Mouse (Mus musculus) CH12.LX (cell line): ENCODE results near the gene Glis3. TPM values are rescaled to one million over a fixed set of nuclear protein-coding genes. Genes with fewer than 3 reads are reported as not detected.

Source experiments
- DNase-seq: peaks from one replicate; pipeline ENCODE4 v3.0.0-alpha.2; 2013; ENCODE audit errors: extremely low read depth
- H3K27ac ChIP-seq: 2 replicates; pipeline ENCODE4 v1.5.1; 2012; ENCODE audit warnings: low read depth, mild to moderate bottlenecking, control low read depth, moderate library complexity; ENCODE audit not compliant: insufficient read depth
- H3K27me3 ChIP-seq: replicated peaks from 2 replicates; pipeline ENCODE3; 2012; ENCODE audit warnings: inconsistent platforms
- H3K36me3 ChIP-seq, 2 experiments: replicated peaks in 1 of 2; 2 replicates each; pipeline versions ENCODE3 to v1.6.1; 2012; ENCODE audit warnings: inconsistent platforms in 1 of 2, low read length in 1 of 2, mild to moderate bottlenecking in 1 of 2, mixed read lengths in 1 of 2, moderate library complexity in 1 of 2; ENCODE audit not compliant: control insufficient read depth in 1 of 2, insufficient read depth in 1 of 2
- H3K4me1 ChIP-seq, 2 experiments: 2 replicates each; pipeline ENCODE4 v1.6.1; 2012; ENCODE audit warnings: inconsistent platforms in 1 of 2, moderate library complexity in 1 of 2; ENCODE audit not compliant: insufficient read depth in 2 of 2, control insufficient read depth in 1 of 2
- H3K4me2 ChIP-seq: 2 replicates; pipeline ENCODE4 v1.6.1; 2012; ENCODE audit warnings: low read depth, mild to moderate bottlenecking, control low read depth; ENCODE audit not compliant: poor library complexity, insufficient read depth, severe bottlenecking
- H3K4me3 ChIP-seq, 3 experiments: fragments of 150-350 bp in 1 of 3; sonication (generic) in 1 of 3; replicated peaks in 1 of 3; 2 replicates each; pipeline versions ENCODE3 to v1.5.1; 2011 to 2012; ENCODE audit warnings: low read depth in 2 of 3, low read length in 2 of 3, mild to moderate bottlenecking in 2 of 3, moderate library complexity in 2 of 3, control low read depth in 1 of 3, improper control_type of control experiment in 1 of 3, inconsistent platforms in 1 of 3, mixed read lengths in 1 of 3; ENCODE audit not compliant: poor library complexity in 1 of 3
- H3K79me2 ChIP-seq: replicated peaks from 2 replicates; pipeline ENCODE4 v1.6.1; 2012; ENCODE audit warnings: mild to moderate bottlenecking, moderate library complexity; ENCODE audit not compliant: control insufficient read depth, poor library complexity, insufficient read depth, severe bottlenecking; ENCODE audit errors: extremely low read depth
- H3K9ac ChIP-seq: 2 replicates; pipeline ENCODE4 v1.6.1; 2012; ENCODE audit warnings: low read depth, mild to moderate bottlenecking, control low read depth, moderate library complexity; ENCODE audit not compliant: insufficient read depth
- H3K9me3 ChIP-seq: replicated peaks from 2 replicates; pipeline ENCODE3; 2012; ENCODE audit warnings: low read length, inconsistent platforms, mixed read lengths
- CHD1 ChIP-seq: IDR thresholded peaks from 2 replicates; pipeline ENCODE4 v1.6.1; 2012; ENCODE audit warnings: low read depth, low read length, improper control_type of control experiment, inconsistent platforms
- E2F4 ChIP-seq: IDR thresholded peaks from 2 replicates; pipeline ENCODE4 v1.6.1; 2011; ENCODE audit warnings: low read depth, low read length, improper control_type of control experiment; ENCODE audit not compliant: insufficient replicate concordance
- ELF1 ChIP-seq: IDR thresholded peaks from 2 replicates; pipeline ENCODE4 v1.6.1; 2014; ENCODE audit warnings: low read depth, mild to moderate bottlenecking, inconsistent platforms, low read length, improper control_type of control experiment
- EP300 ChIP-seq: IDR thresholded peaks from 2 replicates; pipeline ENCODE4 v1.6.1; 2011; ENCODE audit warnings: low read length, improper control_type of control experiment
- GABPA ChIP-seq: IDR thresholded peaks from 2 replicates; pipeline ENCODE4 v1.6.1; 2012; ENCODE audit warnings: low read depth, low read length, improper control_type of control experiment, inconsistent platforms; ENCODE audit not compliant: insufficient replicate concordance
- HCFC1 ChIP-seq: IDR thresholded peaks from 2 replicates; pipeline ENCODE4 v1.6.1; 2012; ENCODE audit warnings: low read depth, mild to moderate bottlenecking, inconsistent platforms, low read length, improper control_type of control experiment
- JUND ChIP-seq: conservative IDR thresholded peaks from 2 replicates; pipeline ENCODE4 v1.6.1; 2011; ENCODE audit warnings: low read depth, low read length, improper control_type of control experiment
- MAFK ChIP-seq: IDR thresholded peaks from 2 replicates; pipeline ENCODE4 v1.6.1; 2011; ENCODE audit warnings: low read length, improper control_type of control experiment; ENCODE audit not compliant: insufficient replicate concordance
- MEF2A ChIP-seq: IDR thresholded peaks from 2 replicates; pipeline ENCODE4 v1.6.1; 2014; ENCODE audit warnings: low read depth, mild to moderate bottlenecking, inconsistent platforms, low read length, improper control_type of control experiment, borderline replicate concordance
- MXI1 ChIP-seq: IDR thresholded peaks from 2 replicates; pipeline ENCODE4 v1.6.1; 2011; ENCODE audit warnings: mild to moderate bottlenecking, low read depth, low read length, improper control_type of control experiment
- MYC ChIP-seq: IDR thresholded peaks from 2 replicates; pipeline ENCODE4 v1.6.1; 2011; ENCODE audit warnings: low read depth, mild to moderate bottlenecking, improper control_type of control experiment, low read length
- NELFE ChIP-seq: IDR thresholded peaks from 2 replicates; pipeline ENCODE4 v1.6.1; 2011; ENCODE audit warnings: low read depth, low read length, improper control_type of control experiment
- POLR2AphosphoS2 ChIP-seq: IDR thresholded peaks from 2 replicates; pipeline ENCODE4 v1.6.1; 2011; ENCODE audit warnings: low read depth, low read length, improper control_type of control experiment
- RAD21 ChIP-seq: IDR thresholded peaks from 2 replicates; pipeline ENCODE4 v1.6.1; 2011; ENCODE audit warnings: low read depth, mild to moderate bottlenecking, low read length, improper control_type of control experiment, moderate library complexity
- SMC3 ChIP-seq: IDR thresholded peaks from 2 replicates; pipeline ENCODE4 v1.6.1; 2011; ENCODE audit warnings: low read depth, low read length, improper control_type of control experiment
- TBP ChIP-seq: conservative IDR thresholded peaks from 2 replicates; pipeline ENCODE4 v1.6.1; 2011; ENCODE audit warnings: low read depth, low read length, improper control_type of control experiment
- TCF12 ChIP-seq: IDR thresholded peaks from 2 replicates; pipeline ENCODE4 v1.6.1; 2014; ENCODE audit warnings: low read depth, mild to moderate bottlenecking, inconsistent platforms, low read length, improper control_type of control experiment
- USF2 ChIP-seq: conservative IDR thresholded peaks from 2 replicates; pipeline ENCODE4 v1.6.1; 2011; ENCODE audit warnings: low read depth, low read length, improper control_type of control experiment
- ZC3H11A ChIP-seq: IDR thresholded peaks from 2 replicates; pipeline ENCODE4 v1.6.1; 2012; ENCODE audit warnings: low read depth, mild to moderate bottlenecking, inconsistent platforms, low read length, improper control_type of control experiment
- ZKSCAN1 ChIP-seq: IDR thresholded peaks from 2 replicates; pipeline ENCODE4 v1.6.1; 2012; ENCODE audit warnings: low read depth, inconsistent platforms, low read length, improper control_type of control experiment, borderline replicate concordance
- ZMIZ1 ChIP-seq: IDR thresholded peaks from 2 replicates; pipeline ENCODE4 v1.6.1; 2012; ENCODE audit warnings: low read depth, mild to moderate bottlenecking, inconsistent platforms, low read length, improper control_type of control experiment
- dilution Hi-C: fragments of 300-500 bp; cut with MboI; formaldehyde crosslinking; loops from 2 replicates; pipeline ENCODE4 v1.14.3; 2020; ENCODE audit warnings: low sequenced_read_pairs; ENCODE audit not compliant: extremely low pct_unique_long_range_greater_than_20kb, extremely low pct_ligation_motif_present
- in situ Hi-C: fragments of 300-500 bp; cut with MboI; formaldehyde crosslinking; loops from 3 replicates; pipeline ENCODE4 v1.14.3; 2019; ENCODE audit warnings: low sequenced_read_pairs, low pct_ligation_motif_present, low pct_unique_long_range_greater_than_20kb, mixed read lengths
- polyA plus RNA-seq: library from polyadenylated mRNA; unstranded; fragments of >175 nt; gene quantifications from 2 replicates; pipeline ENCODE4 v1.2.1, GENCODE M21; 2012; ENCODE audit warnings: low read depth; ENCODE audit not compliant: insufficient read length
- total RNA-seq, 2 experiments: library from RNA; depleted of rRNA; stranded (reverse); fragments of 300-350 nt in 1 of 2; fragments of >200 nt in 1 of 2; gene quantifications; 2 replicates each; pipeline ENCODE4 v1.2.3; 2012 to 2014

Gene Glis3
- total and polyA plus RNA-seq, 3 experiments = not detected

DNA sequence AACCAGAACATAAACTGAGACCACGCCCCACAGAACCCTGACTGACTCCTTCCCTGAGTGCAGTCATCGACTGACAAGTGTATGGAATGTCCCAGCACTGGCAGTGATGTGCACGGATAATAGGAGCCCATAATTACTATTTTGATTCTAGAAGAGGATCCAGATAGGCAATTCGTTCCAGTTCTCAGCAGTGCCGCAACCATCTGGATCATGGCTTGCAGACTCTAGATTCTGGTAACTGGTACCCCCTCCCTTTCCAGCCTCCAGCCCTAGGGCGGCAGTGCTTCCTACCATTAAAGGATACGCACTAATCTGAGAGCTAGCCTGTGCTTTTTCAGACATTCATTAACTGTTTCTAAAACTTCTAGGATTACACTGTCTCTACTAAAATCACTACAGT is 24.7 kb downstream of the Glis3 start:
- Histone ChIP-seq H3K79me2 (no peaks in the 10 kb centered on the region), H3K27me3 (no peaks in the 10 kb centered on the region), H3K4me1 (peaks cover 0 to 27% of the 10 kb centered on the region in 2 experiments; a peak in 2 of 4 replicates), H3K4me3 (no peak overlapping the region), H3K36me3 (no peaks in the 10 kb centered on the region), H3K27ac (no peak overlapping the region), H3K4me2 (no peak overlapping the region), H3K9me3 (no peaks in the 10 kb centered on the region), H3K9ac (no peak overlapping the region)
- dilution Hi-C loops = no loop called here
- TF ChIP-seq ELF1 (no peak), CHD1 (no peak), JUND (no peak), ZC3H11A (no peak), TCF12 (no peak), MXI1 (no peak)
- in situ Hi-C loops = no loop called here
- no peak for DNase-seq

DNA sequence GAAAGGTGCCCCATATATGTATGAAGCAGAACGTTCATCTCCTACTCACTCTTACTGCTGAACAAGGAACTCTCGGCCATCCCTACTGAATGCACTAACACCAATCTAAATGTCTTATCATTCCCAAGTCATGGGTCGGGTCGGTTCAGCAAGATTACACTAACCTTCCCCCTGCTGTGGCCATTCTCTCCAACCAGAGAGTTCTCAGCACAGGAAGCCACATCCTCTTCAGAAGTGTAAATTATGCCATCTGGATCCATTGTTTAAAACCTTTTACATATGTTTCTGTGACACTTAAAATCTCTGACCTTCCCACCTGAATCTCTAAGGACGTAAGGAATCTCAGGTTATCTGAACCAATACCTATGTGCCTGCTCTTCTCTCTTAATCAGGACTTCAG is 29.0 kb downstream of the Glis3 start:
- Histone ChIP-seq H3K9ac (no peak overlapping the region), H3K9me3 (no peaks in the 10 kb centered on the region), H3K79me2 (no peaks in the 10 kb centered on the region), H3K4me3 (no peak overlapping the region), H3K4me1 (no peaks in the 10 kb centered on the region), H3K4me2 (no peak overlapping the region), H3K27me3 (no peaks in the 10 kb centered on the region), H3K36me3 (no peaks in the 10 kb centered on the region), H3K27ac (no peak overlapping the region)
- in situ Hi-C loops (no loop called here), dilution Hi-C loops (no loop called here)
- no peak for DNase-seq
- no peak for TF ChIP-seq HCFC1

DNA sequence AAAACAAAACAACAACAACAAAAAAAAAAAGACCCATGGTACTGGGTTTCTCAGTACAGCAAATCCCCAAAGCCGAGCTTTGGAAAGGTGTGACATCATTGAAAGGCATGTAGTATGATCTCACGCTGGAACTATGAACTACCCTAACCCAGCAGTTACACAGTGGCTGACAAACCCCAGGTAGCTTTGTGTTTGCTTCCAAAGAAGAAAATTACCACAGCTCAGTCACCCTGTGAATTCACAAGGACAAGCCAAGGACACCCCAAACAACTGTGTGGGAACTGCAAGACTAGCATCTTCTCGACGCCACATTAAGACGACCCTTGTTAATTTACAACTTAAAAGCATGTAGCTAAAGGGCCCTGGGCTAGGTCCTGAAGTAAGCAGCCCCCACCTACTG is 30.4 kb downstream of the Glis3 start:
- H3K27me3 ChIP-seq = no peaks in the 10 kb centered on the region
- H3K4me1 ChIP-seq = no peaks in the 10 kb centered on the region
- H3K4me3 ChIP-seq = no peak overlapping the region
- H3K9ac ChIP-seq = no peak overlapping the region
- no peak overlapping the region for H3K4me2 ChIP-seq
- in situ Hi-C loops = no loop called here
- H3K79me2 ChIP-seq = no peaks in the 10 kb centered on the region
- no peaks in the 10 kb centered on the region for H3K36me3 ChIP-seq
- no peaks in the 10 kb centered on the region for H3K9me3 ChIP-seq
- TF ChIP-seq NELFE = no peak
- no peak for TF ChIP-seq TBP
- no peak for TF ChIP-seq ZKSCAN1
- TF ChIP-seq GABPA = no peak
- no peak for TF ChIP-seq MAFK
- TF ChIP-seq MEF2A = no peak
- no peak for TF ChIP-seq MXI1
- no peak for TF ChIP-seq E2F4
- no peak for TF ChIP-seq USF2
- no peak for TF ChIP-seq HCFC1
- TF ChIP-seq MYC = no peak
- no peak for TF ChIP-seq POLR2AphosphoS2
- no peak for TF ChIP-seq ZMIZ1
- TF ChIP-seq ELF1 = no peak
- no peak for TF ChIP-seq RAD21
- no peak for TF ChIP-seq EP300
- TF ChIP-seq SMC3 = no peak
- dilution Hi-C loops = no loop called here
- H3K27ac ChIP-seq = no peak overlapping the region
- DNase-seq = no peak
